Mouse (Mus musculus): ENCODE measurements at regions not wholly inside any gene's neighbourhood (a gene's known extent, or its start where the extent isn't known, plus 50 kb on each side); places are given as distances from the start of the nearest gene placed in this dataset.

DNA sequence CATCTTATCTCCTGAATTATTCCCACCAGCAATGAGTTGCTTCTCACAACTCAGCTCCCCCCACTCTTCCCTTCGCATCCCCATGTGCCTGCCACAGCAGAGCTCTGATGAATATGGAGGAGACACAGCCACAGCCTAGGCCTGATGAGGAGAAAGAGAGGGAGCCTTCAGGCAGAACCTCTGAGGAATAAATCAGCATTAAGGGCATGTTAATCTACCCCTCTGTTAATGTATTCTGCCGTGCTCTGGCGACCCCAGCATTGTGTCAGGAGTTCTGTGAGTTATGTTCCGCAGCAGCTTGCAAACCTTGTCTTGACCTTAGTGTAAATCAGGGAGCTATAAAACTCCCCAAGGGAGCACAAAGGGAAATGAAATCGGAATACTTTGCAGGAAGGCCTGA, 104.0 kb upstream of the Nsun2 start:
- peak; percentile 90 for DNase-seq (ENCODE audit: low read depth, low spot score)

- DNase-seq (ENCODE audit: low read depth, low spot score) = no peak
Observed at GRCm38 (mm10) chr13:69433461-69434323, 99.9 kb upstream of the Nsun2 start.

DNA sequence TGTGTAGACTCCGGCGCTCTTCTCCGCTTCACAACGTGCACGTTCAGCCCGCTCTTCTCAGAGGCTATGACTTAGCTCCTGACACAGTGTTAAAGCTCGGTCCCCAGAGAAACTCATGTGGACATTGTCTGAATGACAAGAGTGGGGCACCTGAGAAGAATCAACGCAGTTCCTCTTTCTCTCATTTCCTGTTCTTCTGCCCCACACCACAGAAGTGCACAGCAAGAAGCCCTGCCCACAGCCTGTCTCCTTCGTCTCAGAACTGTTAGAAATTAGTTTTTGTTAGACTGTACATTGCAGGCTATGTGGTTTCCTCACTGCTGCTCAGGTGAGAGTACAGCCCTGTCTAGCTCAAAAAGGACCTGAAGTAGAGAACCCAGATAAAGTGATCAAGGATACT, 94.1 kb upstream of the Nsun2 start:
- DNase-seq (ENCODE audit: low read depth, low spot score) = no peak

GRCm38 (mm10) chr13:69441798-69442197, 91.7 kb upstream of the Nsun2 start:
- peak; percentile 67 for DNase-seq (ENCODE audit: low read depth, low spot score)

DNA sequence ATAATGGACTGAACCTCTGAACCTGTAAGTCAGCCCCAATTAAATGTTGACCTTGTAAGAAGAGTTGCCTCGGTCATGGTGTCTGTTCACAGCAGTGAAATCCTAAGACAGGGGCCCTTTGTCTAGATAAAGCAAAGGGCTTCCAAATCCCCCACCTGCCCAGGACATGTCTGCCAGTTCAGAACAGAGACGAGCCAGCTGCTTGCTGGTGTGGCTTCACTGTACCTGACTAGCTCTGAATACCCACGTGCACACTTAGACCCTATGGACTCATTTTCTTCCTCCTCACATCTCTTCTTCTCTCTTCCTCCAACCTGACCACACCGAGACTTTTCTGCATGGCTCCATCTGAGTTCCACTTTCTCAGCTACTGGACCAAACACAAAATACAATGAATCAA, 87.9 kb upstream of the Nsun2 start:
- DNase-seq (ENCODE audit: low read depth, low spot score) = no peak
